Mouse (Mus musculus) heart, embryonic 10.5 days (tissue): ENCODE results near the gene Psmb3. TPM values are rescaled to one million over a fixed set of nuclear protein-coding genes. Genes with fewer than 3 reads are reported as not detected.

ENCODE experiments used
- DNase-seq: peaks from one replicate; pipeline ENCODE4 v3.0.0-alpha.2; 2017; ENCODE audit warnings: low spot score
- H3K27ac ChIP-seq: fragments of 300-500 bp; sonication (generic); 2 replicates; pipeline ENCODE4 v1.5.1; 2016; ENCODE audit warnings: mild to moderate bottlenecking
- H3K27me3 ChIP-seq: fragments of 300-500 bp; sonication (generic); 2 replicates; pipeline ENCODE4 v1.6.1; 2016; ENCODE audit warnings: mild to moderate bottlenecking; ENCODE audit not compliant: poor library complexity, insufficient read depth, severe bottlenecking
- H3K36me3 ChIP-seq: fragments of 300-500 bp; sonication (generic); 2 replicates; pipeline ENCODE4 v1.6.1; 2016; ENCODE audit warnings: mild to moderate bottlenecking, moderate library complexity
- H3K4me1 ChIP-seq: fragments of 300-500 bp; sonication (generic); 2 replicates; pipeline ENCODE4 v1.6.1; 2016; ENCODE audit warnings: mild to moderate bottlenecking
- H3K4me3 ChIP-seq: fragments of 300-500 bp; sonication (generic); 2 replicates; pipeline ENCODE4 v1.5.1; 2016; ENCODE audit warnings: mild to moderate bottlenecking, moderate library complexity
- H3K9me3 ChIP-seq: fragments of 300-500 bp; sonication (generic); 2 replicates; pipeline ENCODE4 v1.6.1; 2016; ENCODE audit warnings: mild to moderate bottlenecking, moderate library complexity
- WGBS: fragments of 180-500 bp; shearing (Covaris S2); methylation state at CpG from one replicate; pipeline ENCODE4 v1.1.7; 2016; 5-methylcytosine and 5-hydroxymethylcytosine counted together
- polyA plus RNA-seq: library from polyadenylated mRNA; unstranded; fragments of >200 nt; fragmentation: Nextera tagmentation; extraction: Ambion mirVana; gene quantifications from 2 replicates; pipeline ENCODE4 v1.2.1, GENCODE M21; 2016

Psmb3 gene
- polyA plus RNA-seq, 1 experiment from 2014 or later: 557 TPM

DNA sequence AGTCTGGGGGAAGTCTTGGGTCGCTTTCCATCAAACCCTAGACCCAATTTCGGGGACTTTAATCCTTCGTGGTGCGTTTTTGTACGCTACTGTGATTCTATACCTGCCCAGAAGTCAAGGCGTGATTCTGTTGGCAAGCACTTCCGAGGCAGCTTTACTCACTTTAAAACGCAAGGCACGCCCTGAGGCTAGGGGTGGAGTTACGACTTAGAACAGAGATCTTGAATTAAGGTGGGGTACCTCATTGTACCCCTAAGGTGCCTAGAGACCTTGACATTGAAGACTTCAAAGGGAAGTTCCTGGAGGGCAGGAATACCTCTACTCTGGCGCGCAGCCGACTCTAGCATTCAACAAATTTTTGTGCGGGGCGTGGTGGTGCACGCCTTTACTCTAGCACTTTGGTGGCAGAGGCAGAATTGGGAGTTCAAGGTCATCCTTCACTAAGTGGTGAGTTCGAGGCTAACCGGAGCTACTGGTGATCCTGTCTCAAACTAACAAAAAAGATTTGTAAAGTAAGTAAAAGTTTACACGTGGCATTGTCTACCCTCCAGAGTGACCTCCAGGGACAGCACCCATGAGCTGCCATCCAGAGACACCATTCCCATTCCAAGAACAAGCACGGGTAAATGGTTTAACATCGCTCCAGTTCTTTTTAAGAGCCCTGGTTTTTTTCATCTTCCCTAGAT, 40.8 kb upstream of the Psmb3 start:
- Histone ChIP-seq H3K27me3 (0 out of 2 replicates have a peak, but pooled peaks cover 11% of the 10 kb centered on the region), H3K9me3 (no peaks in the 10 kb centered on the region), H3K4me1 (peaks cover 67% of the 10 kb centered on the region), H3K27ac (peak overlapping the region; percentile 97), H3K36me3 (peaks cover 23% of the 10 kb centered on the region), H3K4me3 (peak overlapping the region; percentile 91)
- no peak for DNase-seq
- WGBS: under 1% methylated on average over 21 of the region's 21 CpGs

DNA sequence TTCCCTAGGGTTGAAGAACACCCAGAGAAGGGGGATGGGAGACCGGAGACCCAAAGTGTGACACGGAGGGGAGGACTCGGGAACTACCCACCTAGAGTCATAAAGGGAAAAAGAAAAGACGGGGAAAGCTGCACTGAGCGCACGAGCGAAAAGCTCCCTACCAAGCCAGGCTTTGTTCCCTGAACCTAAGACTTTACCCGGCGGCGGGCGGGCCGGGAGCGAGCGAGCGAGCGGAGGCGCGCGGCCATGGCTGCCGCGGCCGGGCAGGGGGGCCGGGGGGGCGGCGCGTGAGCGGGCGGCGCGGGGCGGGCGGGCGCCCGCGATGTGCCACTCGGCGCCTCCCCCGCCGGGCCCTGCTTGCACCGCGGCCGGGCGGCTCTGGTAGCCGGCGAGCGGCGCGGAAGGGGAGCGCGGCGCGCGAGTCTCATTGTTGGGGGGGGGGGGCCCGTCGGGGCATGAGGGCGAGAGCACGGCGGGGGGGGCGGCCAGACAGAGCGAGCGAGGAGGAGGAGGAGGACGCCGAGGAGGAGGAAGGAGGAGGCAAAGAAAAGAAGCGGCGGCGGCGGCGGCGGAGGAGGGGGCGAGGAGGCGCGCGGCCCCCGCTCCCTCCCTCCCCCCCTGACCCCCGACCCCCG, 40.2 kb upstream of the Psmb3 start, which contains the start of gene Mllt6:
Mllt6 (plus strand) TSS at position 522 of the 635 bp plus-strand sequence.
- peak within 1 kb of the TSS; percentile 97 for H3K27ac ChIP-seq
- peak; percentile 89 for DNase-seq
- peaks cover 66% of the 10 kb centered on the region for H3K4me1 ChIP-seq
- no peaks in the 10 kb centered on the region for H3K9me3 ChIP-seq
- 6% methylated on average over 53 of the region's 76 CpGs for WGBS
- peaks cover 29% of the 10 kb centered on the region for H3K36me3 ChIP-seq
- peak within 1 kb of the TSS; percentile 91 for H3K4me3 ChIP-seq
- 0 out of 2 replicates have a peak, but pooled peaks cover 11% of the 10 kb centered on the region for H3K27me3 ChIP-seq

DNA sequence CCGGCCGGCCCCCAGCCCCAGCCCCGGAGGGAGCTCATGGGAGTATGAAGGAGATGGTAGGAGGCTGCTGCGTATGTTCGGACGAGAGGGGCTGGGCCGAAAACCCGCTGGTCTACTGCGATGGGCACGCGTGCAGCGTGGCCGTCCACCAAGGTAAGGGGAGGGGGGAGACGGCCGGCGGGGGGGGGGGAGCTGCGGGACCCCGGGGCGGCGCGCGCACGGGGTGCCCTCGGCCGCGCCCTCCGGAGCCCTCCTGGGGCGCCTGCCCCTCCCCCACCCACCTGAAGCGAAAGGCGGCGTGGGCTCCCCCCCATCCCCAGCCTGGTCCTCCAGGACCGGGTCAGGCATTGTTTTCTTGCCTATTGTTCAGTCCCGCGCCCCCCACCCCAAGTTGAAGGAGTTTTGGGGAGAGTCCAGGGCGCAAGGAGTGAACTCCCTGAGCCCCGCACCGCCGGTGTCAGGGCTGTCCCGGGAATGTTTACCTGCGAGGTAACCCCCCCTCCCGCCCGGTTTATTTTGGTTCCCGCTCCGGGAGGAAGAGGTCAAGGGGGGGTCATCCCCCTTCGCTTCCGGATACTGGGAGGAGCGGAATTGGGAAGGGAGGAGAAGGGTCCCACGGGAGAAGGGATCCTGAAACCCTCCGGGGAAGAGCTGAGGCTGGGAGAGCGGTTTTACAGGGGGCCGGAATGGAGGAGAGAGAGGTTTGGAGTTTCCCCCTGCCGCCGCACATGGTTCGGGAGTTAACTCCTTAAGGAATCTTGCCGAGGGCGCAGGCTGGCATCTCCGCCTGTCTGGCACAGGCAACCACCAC, 39.5 kb upstream of the Psmb3 start:
- peaks cover 36% of the 10 kb centered on the region for H3K36me3 ChIP-seq
- H3K9me3 ChIP-seq: no peaks in the 10 kb centered on the region
- under 1% methylated on average over 43 of the region's 57 CpGs for WGBS
- peaks cover 69% of the 10 kb centered on the region for H3K4me1 ChIP-seq
- H3K4me3 ChIP-seq: peak overlapping the region; percentile 91
- H3K27me3 ChIP-seq: 0 out of 2 replicates have a peak, but pooled peaks cover 11% of the 10 kb centered on the region
- peak overlapping the region; percentile 97 for H3K27ac ChIP-seq
- no peak for DNase-seq

DNA sequence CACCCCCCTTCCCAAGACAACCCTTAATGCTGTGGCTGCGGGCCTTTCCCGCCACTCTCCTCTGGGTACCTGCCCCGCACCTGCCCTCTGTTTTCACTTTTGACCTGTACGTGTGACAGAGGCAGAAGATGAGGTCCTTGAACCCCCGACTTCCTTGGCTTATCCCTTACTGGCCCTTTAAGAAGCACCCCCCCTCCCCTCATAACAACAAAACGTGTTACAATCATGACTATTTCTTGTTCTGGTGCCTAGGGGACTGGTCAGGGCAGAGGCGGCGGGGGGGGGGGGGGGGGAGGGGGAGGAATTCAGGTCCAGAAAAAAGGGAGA, 38.9 kb upstream of the Psmb3 start:
- H3K9me3 ChIP-seq: no peaks in the 10 kb centered on the region
- peak overlapping the region; percentile 91 for H3K4me3 ChIP-seq
- DNase-seq: no peak
- peak overlapping the region; percentile 97 for H3K27ac ChIP-seq
- peaks cover 42% of the 10 kb centered on the region for H3K36me3 ChIP-seq
- H3K4me1 ChIP-seq: peaks cover 69% of the 10 kb centered on the region
- WGBS: under 1% methylated on average over 6 of the region's 8 CpGs
- 0 out of 2 replicates have a peak, but pooled peaks cover 11% of the 10 kb centered on the region for H3K27me3 ChIP-seq

DNA sequence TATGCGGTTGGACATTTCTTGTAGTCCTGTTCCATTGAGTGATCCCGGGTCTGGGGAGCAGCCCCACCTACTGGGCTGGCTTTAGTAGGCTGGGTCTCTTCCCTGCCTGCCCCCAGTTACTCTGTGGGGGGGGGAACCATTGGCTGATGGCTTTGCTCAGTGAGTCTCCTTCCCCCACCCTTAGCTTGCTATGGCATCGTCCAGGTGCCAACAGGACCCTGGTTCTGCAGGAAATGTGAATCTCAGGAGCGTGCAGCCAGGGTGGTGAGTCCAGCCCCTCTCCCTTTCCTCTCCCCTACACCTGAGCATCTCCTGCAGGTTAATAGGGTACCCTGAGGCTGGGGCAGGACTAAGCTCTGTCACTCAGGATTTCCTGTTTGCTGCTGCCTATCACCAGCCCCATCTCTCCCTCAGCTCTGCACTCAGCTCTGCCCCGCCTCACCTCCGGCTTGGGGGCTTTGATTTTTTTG, 38.4 kb upstream of the Psmb3 start:
- peaks cover 44% of the 10 kb centered on the region for H3K36me3 ChIP-seq
- peaks cover 69% of the 10 kb centered on the region for H3K4me1 ChIP-seq
- 33% methylated on average over 6 of the region's 6 CpGs for WGBS
- DNase-seq: no peak
- peak overlapping the region; percentile 91 for H3K4me3 ChIP-seq
- peak overlapping the region; percentile 97 for H3K27ac ChIP-seq
- no peaks in the 10 kb centered on the region for H3K9me3 ChIP-seq
- H3K27me3 ChIP-seq: 0 out of 2 replicates have a peak, but pooled peaks cover 11% of the 10 kb centered on the region

DNA sequence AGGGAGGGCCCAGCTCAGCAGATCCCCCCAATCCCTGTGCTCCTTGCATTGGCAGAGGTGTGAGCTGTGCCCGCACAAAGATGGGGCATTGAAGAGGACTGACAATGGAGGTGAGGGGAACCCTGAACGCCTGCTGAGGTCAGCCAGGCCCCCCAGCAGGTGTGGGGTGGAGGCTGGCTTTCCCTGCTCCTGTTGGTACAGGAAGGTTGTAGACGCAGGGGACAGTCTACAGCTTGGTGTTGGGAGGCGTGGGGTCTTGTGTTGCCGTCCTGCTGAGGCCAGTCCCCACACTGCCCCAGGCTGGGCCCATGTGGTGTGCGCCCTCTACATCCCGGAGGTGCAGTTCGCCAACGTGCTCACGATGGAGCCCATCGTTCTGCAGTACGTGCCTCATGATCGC, 37.8 kb upstream of the Psmb3 start:
- H3K27me3 ChIP-seq: 0 out of 2 replicates have a peak, but pooled peaks cover 11% of the 10 kb centered on the region
- H3K36me3 ChIP-seq: peaks cover 49% of the 10 kb centered on the region
- no peak for DNase-seq
- peak overlapping the region; percentile 91; the same call in 1 of the 2 replicates for H3K4me3 ChIP-seq
- H3K9me3 ChIP-seq: no peaks in the 10 kb centered on the region
- WGBS: 86% methylated on average over 13 of the region's 13 CpGs
- 0 out of 2 replicates have a peak overlapping the region, but pooled peaks have one; percentile 97 for H3K27ac ChIP-seq
- peaks cover 70% of the 10 kb centered on the region for H3K4me1 ChIP-seq

DNA sequence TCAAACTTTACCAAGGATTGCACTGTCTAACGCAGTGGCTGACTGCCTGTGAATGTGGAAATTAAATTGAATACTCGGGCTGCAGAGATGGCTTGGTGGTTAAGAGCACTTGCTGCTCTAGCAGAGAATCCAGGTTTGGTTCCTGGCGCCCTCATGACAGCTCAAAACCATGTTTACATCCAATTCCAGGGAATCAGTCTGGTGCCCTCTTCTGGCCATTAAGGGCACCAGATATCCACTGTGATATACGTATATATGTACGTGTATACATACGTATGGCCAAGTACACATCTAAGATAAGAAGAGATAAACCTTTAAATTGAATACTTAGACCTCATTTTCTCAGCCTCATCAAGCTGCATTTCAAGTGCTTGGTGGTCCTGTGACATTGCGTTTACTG, 37.0 kb upstream of the Psmb3 start:
- peaks cover 57% of the 10 kb centered on the region for H3K36me3 ChIP-seq
- WGBS: 90% methylated on average over 7 of the region's 7 CpGs
- H3K27ac ChIP-seq: no peak overlapping the region
- peaks cover 70% of the 10 kb centered on the region for H3K4me1 ChIP-seq
- H3K4me3 ChIP-seq: no peak overlapping the region
- DNase-seq: no peak
- no peaks in the 10 kb centered on the region for H3K9me3 ChIP-seq
- 0 out of 2 replicates have a peak, but pooled peaks cover 7% of the 10 kb centered on the region for H3K27me3 ChIP-seq

DNA sequence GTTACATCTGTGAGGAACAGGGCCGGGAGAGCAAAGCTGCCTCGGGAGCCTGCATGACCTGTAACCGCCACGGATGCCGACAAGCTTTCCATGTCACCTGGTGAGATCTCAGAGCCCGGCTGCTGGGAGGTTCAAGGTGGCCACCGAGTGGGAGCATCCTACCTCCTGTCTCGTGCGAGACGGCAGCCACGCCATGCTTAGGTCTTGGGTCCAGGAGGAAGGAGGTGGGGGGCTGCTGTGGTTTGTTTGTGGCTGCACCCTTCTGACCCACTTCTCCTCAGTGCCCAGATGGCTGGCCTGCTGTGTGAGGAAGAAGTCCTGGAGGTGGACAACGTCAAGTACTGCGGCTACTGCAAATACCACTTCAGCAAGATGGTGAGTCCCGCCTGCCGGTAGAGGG, 36.4 kb upstream of the Psmb3 start:
- H3K36me3 ChIP-seq: peaks cover 63% of the 10 kb centered on the region
- H3K27ac ChIP-seq: no peak overlapping the region
- H3K9me3 ChIP-seq: no peaks in the 10 kb centered on the region
- 89% methylated on average over 15 of the region's 15 CpGs for WGBS
- no peak overlapping the region for H3K4me3 ChIP-seq
- no peak for DNase-seq
- H3K27me3 ChIP-seq: 0 out of 2 replicates have a peak, but pooled peaks cover 1% of the 10 kb centered on the region
- H3K4me1 ChIP-seq: peaks cover 66% of the 10 kb centered on the region

DNA sequence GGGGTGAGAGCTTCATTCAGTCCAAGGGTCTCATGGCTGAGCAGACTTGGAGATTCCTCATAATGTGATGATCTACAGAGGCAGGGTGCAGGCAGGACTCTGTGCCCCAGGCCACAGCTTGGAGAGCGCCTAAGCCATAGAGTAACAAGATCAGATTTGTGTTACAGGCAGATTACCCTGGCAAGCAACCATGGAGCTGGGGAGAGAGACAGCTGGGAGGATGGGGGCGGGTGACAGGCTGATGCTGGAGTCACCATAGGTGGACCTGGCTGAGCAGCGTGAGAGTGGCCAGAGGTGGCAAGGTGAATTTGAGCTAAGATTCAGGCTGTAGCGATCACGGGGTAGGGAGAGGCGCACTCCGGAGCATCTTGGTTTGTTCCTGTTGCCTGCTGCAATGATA, 35.0 kb upstream of the Psmb3 start:
- Histone ChIP-seq H3K27ac (peak overlapping the region; percentile 91; the same call in 1 of the 2 replicates), H3K27me3 (no peaks in the 10 kb centered on the region), H3K4me1 (peaks cover 57% of the 10 kb centered on the region), H3K4me3 (0 out of 2 replicates have a peak overlapping the region, but pooled peaks have one; percentile 47), H3K9me3 (no peaks in the 10 kb centered on the region), H3K36me3 (peaks cover 76% of the 10 kb centered on the region)
- no peak for DNase-seq
- WGBS: 85% methylated on average over 7 of the region's 7 CpGs

DNA sequence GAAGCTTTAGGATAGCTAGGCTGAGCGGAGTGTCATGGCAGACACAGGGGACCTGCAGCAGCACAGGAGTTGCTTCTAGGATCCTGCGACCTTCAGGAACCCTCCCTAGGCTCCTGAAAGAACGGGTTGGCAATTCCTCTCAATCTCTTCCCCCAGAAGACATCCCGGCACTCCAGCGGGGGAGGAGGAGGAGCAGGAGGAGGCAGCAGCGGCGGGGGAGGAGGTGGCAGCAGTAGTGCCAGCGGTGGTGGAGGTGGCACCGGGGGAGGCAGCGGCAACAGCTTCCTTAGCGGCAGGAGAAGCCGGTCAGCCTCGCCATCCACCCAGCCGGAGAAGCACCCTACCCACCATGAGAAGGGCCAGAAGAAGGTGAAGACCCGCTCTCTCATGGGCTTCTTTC, 33.9 kb upstream of the Psmb3 start:
- peaks cover 54% of the 10 kb centered on the region for H3K4me1 ChIP-seq
- H3K4me3 ChIP-seq: peak overlapping the region; percentile 47
- WGBS: 29% methylated on average over 15 of the region's 15 CpGs
- H3K27ac ChIP-seq: peak overlapping the region; percentile 91
- H3K27me3 ChIP-seq: no peaks in the 10 kb centered on the region
- H3K36me3 ChIP-seq: peaks cover 88% of the 10 kb centered on the region
- no peak for DNase-seq
- H3K9me3 ChIP-seq: no peaks in the 10 kb centered on the region

DNA sequence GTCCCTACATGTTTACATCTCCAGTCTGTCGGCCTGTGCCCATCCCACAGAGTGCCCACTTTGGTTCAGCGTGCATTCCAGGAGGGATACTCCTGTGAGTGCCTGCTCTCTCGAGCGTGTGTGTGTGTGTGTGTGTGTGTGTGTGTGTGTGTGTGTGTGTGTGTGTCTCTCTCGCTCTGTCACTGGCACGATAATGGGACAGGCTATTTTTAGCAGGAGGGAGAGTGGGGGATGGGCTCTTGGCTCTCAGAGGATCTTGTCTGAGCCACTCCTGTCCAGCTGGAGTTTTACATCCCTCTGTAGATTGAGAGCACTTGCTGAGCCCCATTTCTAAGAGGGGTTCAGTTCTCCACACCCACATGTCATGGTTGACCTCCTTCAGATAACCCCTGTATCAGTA, 33.4 kb upstream of the Psmb3 start:
- Histone ChIP-seq H3K4me3 (peak overlapping the region; percentile 47), H3K27ac (peak overlapping the region; percentile 91), H3K4me1 (peaks cover 49% of the 10 kb centered on the region), H3K27me3 (no peaks in the 10 kb centered on the region), H3K9me3 (no peaks in the 10 kb centered on the region), H3K36me3 (peaks cover 93% of the 10 kb centered on the region)
- WGBS: 9% methylated on average over 6 of the region's 6 CpGs
- peak; percentile 93 for DNase-seq

DNA sequence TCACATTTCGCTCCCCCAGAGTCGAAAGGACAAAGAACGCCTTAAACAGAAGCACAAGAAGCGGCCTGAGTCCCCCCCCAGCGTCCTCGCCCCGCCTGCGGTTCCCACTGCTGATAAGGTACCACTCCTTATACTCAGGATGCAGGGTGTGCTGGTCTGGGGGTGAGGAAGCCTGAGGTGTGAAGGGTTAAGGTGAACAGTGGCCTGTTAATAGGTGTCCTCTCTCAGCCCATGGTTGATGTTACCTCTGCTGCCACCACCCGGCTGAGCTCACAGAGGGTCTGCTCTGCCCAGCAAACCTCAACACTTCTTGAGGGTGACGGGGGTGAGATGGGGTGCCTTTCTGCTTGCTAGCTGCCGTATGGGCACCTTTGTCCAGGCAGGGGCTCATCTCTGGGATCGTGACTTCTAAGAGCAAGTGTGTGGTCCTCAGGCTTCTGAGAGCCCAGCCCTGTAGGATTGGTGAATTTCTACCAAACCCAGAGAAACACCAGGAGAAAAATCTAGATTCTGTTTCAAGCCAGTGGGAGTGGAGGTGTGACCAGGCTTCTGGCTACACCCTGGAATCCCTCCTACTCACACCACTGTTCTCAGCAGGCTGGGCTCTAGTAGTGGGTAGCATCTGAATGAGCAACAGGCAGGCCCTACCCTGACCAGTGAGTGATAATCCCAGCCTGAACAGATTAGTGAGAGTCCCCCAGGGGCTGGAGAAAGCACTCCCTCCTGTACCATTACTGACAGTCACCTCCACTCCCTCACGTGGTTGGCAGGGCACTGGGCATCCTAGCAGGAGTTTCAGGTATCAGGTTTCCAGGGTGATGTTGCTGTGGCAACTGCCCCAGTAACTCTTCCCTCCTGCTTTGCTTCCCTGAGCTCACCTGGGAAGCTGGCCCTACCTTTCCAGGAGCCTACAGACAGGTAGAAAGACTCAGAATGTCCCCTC, 32.7 kb upstream of the Psmb3 start:
- H3K27me3 ChIP-seq: no peaks in the 10 kb centered on the region
- peaks cover 94% of the 10 kb centered on the region for H3K36me3 ChIP-seq
- H3K4me1 ChIP-seq: peaks cover 42% of the 10 kb centered on the region
- 26% methylated on average over 13 of the region's 13 CpGs for WGBS
- peak overlapping the region; percentile 91 for H3K27ac ChIP-seq
- H3K9me3 ChIP-seq: no peaks in the 10 kb centered on the region
- no peak for DNase-seq
- peak overlapping the region; percentile 47 for H3K4me3 ChIP-seq
